Mouse (Mus musculus) hindbrain, embryonic 16.5 days (tissue): ENCODE measurements around the gene Nr2f2. TPM values are rescaled to one million over a fixed set of nuclear protein-coding genes. Genes with fewer than 3 reads are reported as not detected.

ENCODE experiments used
- ATAC-seq: fragments of 200-750 bp; cut with Nextera tagmentation; 2 replicates; pipeline ENCODE4 v1.8.0; 2017; ENCODE audit warnings: moderate TSS enrichment, moderate library complexity
- H3K27ac ChIP-seq: fragments of 300-500 bp; sonication (generic); 2 replicates; pipeline ENCODE4 v1.5.1; 2014; ENCODE audit warnings: low read depth, mild to moderate bottlenecking, control low read depth, low read length, moderate library complexity
- H3K27me3 ChIP-seq: fragments of 300-500 bp; sonication (generic); replicated peaks from 2 replicates; pipeline ENCODE4 v1.6.1; 2014; ENCODE audit warnings: low read length; ENCODE audit not compliant: control insufficient read depth, insufficient read depth
- H3K36me3 ChIP-seq: fragments of 300-500 bp; sonication (generic); 2 replicates; pipeline ENCODE4 v1.6.1; 2014; ENCODE audit warnings: mild to moderate bottlenecking, low read length, moderate library complexity, mixed read lengths; ENCODE audit not compliant: control insufficient read depth, insufficient read depth
- H3K4me1 ChIP-seq: fragments of 300-500 bp; sonication (generic); 2 replicates; pipeline ENCODE4 v1.6.1; 2014; ENCODE audit warnings: low read depth, low read length; ENCODE audit not compliant: control insufficient read depth, insufficient read depth
- H3K4me2 ChIP-seq: fragments of 300-500 bp; sonication (generic); 2 replicates; pipeline ENCODE4 v1.6.1; 2014; ENCODE audit warnings: mild to moderate bottlenecking, low read length, control low read depth, moderate library complexity
- H3K4me3 ChIP-seq: fragments of 300-500 bp; sonication (generic); 2 replicates; pipeline ENCODE4 v1.5.1; 2014; ENCODE audit warnings: mild to moderate bottlenecking, low read length, control low read depth, moderate library complexity
- H3K9ac ChIP-seq: fragments of 300-500 bp; sonication (generic); 2 replicates; pipeline ENCODE4 v1.6.1; 2014; ENCODE audit warnings: low read depth, mild to moderate bottlenecking, control low read depth, low read length, moderate library complexity
- H3K9me3 ChIP-seq: fragments of 300-500 bp; sonication (generic); 2 replicates; pipeline ENCODE4 v1.6.1; 2014; ENCODE audit warnings: mild to moderate bottlenecking, low read length, moderate library complexity; ENCODE audit not compliant: control insufficient read depth
- WGBS: fragments of 180-500 bp; shearing (Covaris S2); extraction: QIAGEN DNeasy Blood & Tissue Kit; methylation state at CpG from one replicate; pipeline ENCODE4 v1.1.7; 2014; 5-methylcytosine and 5-hydroxymethylcytosine counted together
- polyA plus RNA-seq: library from polyadenylated mRNA; unstranded; fragments of >200 nt; fragmentation: Nextera tagmentation; extraction: Ambion mirVana; gene quantifications from 2 replicates; pipeline ENCODE4 v1.2.1, GENCODE M21; 2015

Nr2f2 gene
- polyA plus RNA-seq, 1 experiment from 2014 or later = 63.1 TPM

- Histone ChIP-seq H3K9me3 (no peaks in the 10 kb centered on the region), H3K4me3 (no peak overlapping the region; the same call in 1 of the 2 replicates), H3K27ac (peak overlapping the region; percentile 77), H3K27me3 (peaks cover 6% of the 10 kb centered on the region), H3K4me2 (peak overlapping the region; percentile 60), H3K36me3 (no peaks in the 10 kb centered on the region), H3K4me1 (peaks cover 15% of the 10 kb centered on the region), H3K9ac (no peak overlapping the region)
- WGBS = 17% methylated on average over 4 of the region's 4 CpGs
- ATAC-seq = no peak
Observed at GRCm38 (mm10) chr7:70368751-70369060, 2.2 kb upstream of the Nr2f2 start.

DNA sequence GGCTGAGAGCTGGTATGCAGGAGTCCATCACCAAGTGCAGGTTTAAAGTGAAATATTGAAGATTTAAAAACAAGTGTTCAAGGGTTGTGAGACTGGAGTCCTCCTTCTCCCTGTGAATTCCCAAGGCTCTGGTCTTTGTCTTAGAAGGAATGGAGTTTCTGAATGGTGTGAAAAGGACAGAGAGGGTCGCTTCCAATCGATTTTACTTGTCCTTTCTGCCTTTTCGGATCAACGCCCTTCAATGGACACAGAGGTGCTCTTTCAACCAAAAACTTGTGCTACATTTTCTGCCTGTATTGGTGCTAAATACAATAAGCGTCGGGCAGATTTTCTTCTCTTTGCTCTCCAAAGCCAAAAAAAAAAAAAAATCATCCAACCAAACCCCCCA lies 1.7 kb upstream of the Nr2f2 start:
- Histone ChIP-seq H3K27ac (peak overlapping the region; percentile 62), H3K9me3 (no peaks in the 10 kb centered on the region), H3K36me3 (no peaks in the 10 kb centered on the region), H3K27me3 (peaks cover 8% of the 10 kb centered on the region), H3K4me1 (peaks cover 15% of the 10 kb centered on the region), H3K4me3 (peak overlapping the region; percentile 25; the same call in 1 of the 2 replicates), H3K9ac (0 out of 2 replicates have a peak overlapping the region, but pooled peaks have one; percentile 28), H3K4me2 (peak overlapping the region; percentile 60)
- no peak for ATAC-seq
- WGBS = 20% methylated on average over 6 of the region's 6 CpGs

DNA sequence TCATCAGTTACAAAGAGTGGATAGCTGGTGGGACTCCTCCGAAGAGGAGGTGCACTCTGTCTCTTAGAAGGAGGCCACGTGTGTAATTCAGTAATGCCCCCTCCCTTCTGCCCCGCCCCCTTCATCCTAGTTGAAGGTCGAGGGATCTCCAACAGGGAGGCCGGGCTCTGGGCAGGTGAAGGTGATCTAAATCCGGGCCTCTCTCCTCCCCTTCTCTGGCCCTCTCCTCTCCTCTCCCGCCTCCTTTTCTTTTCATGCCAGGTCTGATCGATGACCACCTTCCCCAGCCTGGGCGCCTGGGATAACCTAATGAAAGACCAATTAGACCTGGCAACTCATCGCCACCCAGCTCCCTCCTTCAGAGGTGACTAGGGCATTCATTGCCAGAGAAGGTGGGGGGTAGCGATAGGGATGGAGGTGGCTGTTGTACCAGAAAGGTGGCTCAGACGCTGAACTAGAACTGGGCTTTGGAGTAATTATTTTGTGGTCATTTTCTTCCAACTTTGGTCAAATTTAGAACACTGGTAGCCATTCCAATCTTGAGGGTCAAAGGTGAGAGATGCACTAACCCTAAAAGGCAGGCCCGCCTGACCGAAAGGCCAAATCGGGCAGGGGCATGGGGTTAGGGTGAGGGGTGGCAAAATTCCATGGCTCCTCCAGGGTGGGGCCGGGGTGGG lies 1.2 kb upstream of the Nr2f2 start:
- Histone ChIP-seq H3K4me2 (peak overlapping the region; percentile 60), H3K36me3 (no peaks in the 10 kb centered on the region), H3K9ac (peak overlapping the region; percentile 33; the same call in 1 of the 2 replicates), H3K27me3 (peaks cover 8% of the 10 kb centered on the region), H3K27ac (peak overlapping the region; percentile 62), H3K4me3 (peak overlapping the region; percentile 25), H3K9me3 (no peaks in the 10 kb centered on the region), H3K4me1 (peaks cover 15% of the 10 kb centered on the region)
- 13% methylated on average over 15 of the region's 16 CpGs for WGBS
- peak; percentile 30; the same call in 1 of the 2 replicates for ATAC-seq

GRCm38 (mm10) chr7:70366808-70367095 lies 217 bp upstream of the Nr2f2 start:
- ATAC-seq = no peak
- peak overlapping the region; percentile 60 for H3K4me2 ChIP-seq
- peaks cover 8% of the 10 kb centered on the region for H3K27me3 ChIP-seq
- no peak overlapping the region for H3K9ac ChIP-seq
- H3K36me3 ChIP-seq = no peaks in the 10 kb centered on the region
- peak overlapping the region; percentile 44 for H3K4me3 ChIP-seq
- H3K27ac ChIP-seq = peak overlapping the region; percentile 80
- no peaks in the 10 kb centered on the region for H3K9me3 ChIP-seq
- 0% methylated on average over 1 of the region's 1 CpGs for WGBS
- H3K4me1 ChIP-seq = peaks cover 15% of the 10 kb centered on the region

DNA sequence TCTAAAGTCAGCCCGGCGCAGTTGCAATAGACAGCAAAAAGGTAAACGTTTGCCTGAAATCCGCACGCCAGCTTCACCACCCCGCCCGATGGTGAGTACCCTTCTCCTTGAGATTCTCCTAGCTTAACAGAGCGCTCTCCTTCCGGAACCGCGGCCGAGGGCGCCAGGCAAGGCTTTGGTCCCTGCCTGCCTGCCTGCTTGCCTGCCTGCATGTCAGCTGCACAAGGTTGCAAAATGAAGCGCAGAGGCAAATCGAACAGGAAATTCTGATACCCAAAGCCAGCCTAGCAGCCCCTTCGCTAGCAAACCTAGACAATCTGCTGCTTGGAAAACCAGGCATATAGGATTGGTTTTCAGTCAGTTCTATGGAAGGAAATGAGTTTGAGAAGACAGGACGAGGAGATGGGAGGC lies 1.1 kb downstream of the Nr2f2 start:
- no peaks in the 10 kb centered on the region for H3K9me3 ChIP-seq
- ATAC-seq = no peak
- peak overlapping the region; percentile 44 for H3K4me3 ChIP-seq
- H3K4me2 ChIP-seq = peak overlapping the region; percentile 60
- peak overlapping the region; percentile 65 for H3K9ac ChIP-seq
- H3K4me1 ChIP-seq = peaks cover 10% of the 10 kb centered on the region
- 0% methylated on average over 17 of the region's 17 CpGs for WGBS
- H3K36me3 ChIP-seq = no peaks in the 10 kb centered on the region
- peaks cover 6% of the 10 kb centered on the region for H3K27me3 ChIP-seq
- H3K27ac ChIP-seq = peak overlapping the region; percentile 80

DNA sequence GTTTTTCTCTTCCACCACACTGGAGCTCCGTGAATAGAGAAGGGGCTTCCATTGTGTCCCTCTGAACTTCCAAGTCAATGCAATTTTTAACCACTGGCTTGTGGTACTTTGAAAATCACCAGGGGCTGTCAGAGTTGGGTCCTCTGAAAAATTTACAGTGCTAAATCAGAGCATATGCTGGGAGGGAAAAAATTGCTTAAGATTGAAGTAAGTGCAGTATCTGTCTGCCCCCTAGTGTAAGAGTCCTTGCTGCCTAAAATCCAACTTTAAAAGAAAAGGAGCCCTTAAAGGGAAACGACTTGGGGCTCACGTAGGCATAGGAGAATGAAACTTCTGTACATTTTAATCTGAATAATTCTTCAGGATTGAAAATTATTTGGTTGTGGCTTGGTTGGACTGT lies 1.7 kb downstream of the Nr2f2 start:
- H3K27me3 ChIP-seq = peaks cover 6% of the 10 kb centered on the region
- WGBS = 0% methylated on average over 3 of the region's 3 CpGs
- peak overlapping the region; percentile 60 for H3K4me2 ChIP-seq
- H3K4me1 ChIP-seq = peaks cover 5% of the 10 kb centered on the region
- no peak for ATAC-seq
- H3K27ac ChIP-seq = peak overlapping the region; percentile 80
- peak overlapping the region; percentile 65 for H3K9ac ChIP-seq
- H3K4me3 ChIP-seq = peak overlapping the region; percentile 44
- H3K9me3 ChIP-seq = no peaks in the 10 kb centered on the region
- H3K36me3 ChIP-seq = no peaks in the 10 kb centered on the region

DNA sequence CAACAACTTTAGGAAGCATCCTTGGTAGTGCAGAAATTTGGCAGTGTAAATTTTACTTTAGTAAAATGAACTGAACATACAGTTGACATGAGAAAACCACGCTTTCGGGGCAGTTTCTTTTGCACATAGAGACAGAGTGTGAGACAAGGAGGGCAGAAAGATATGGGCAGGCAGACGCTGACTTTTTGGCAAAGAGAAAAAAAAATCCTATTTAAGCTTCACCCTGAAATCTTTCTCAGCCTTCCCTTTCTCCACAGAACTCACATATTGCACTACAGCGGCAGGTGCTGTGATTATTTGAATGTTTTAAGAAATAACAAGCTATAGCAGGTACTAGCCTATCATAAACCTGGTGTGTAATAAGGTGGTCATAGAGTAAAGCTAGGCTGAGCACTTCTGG lies 3.2 kb downstream of the Nr2f2 start:
- peak overlapping the region; percentile 40 for H3K4me2 ChIP-seq
- 0 out of 2 replicates have a peak overlapping the region, but pooled peaks have one; percentile 13 for H3K9ac ChIP-seq
- H3K36me3 ChIP-seq = no peaks in the 10 kb centered on the region
- WGBS = 31% methylated on average over 4 of the region's 4 CpGs
- no peaks in the 10 kb centered on the region; the same call in 1 of the 2 replicates for H3K4me1 ChIP-seq
- H3K9me3 ChIP-seq = no peaks in the 10 kb centered on the region
- peak overlapping the region; percentile 14; the same call in 1 of the 2 replicates for H3K4me3 ChIP-seq
- no peak overlapping the region for H3K27ac ChIP-seq
- no peak for ATAC-seq
- 0 out of 2 replicates have a peak, but pooled peaks cover 2% of the 10 kb centered on the region for H3K27me3 ChIP-seq

- ATAC-seq = no peak
- Histone ChIP-seq H3K4me1 (no peaks in the 10 kb centered on the region; the same call in 1 of the 2 replicates), H3K4me3 (peak overlapping the region; percentile 77), H3K9me3 (no peaks in the 10 kb centered on the region), H3K4me2 (peak overlapping the region; percentile 90), H3K27me3 (0 out of 2 replicates have a peak, but pooled peaks cover 2% of the 10 kb centered on the region), H3K36me3 (no peaks in the 10 kb centered on the region), H3K9ac (peak overlapping the region; percentile 21), H3K27ac (peak overlapping the region; percentile 45; the same call in 1 of the 2 replicates)
- WGBS = 11% methylated on average over 12 of the region's 12 CpGs
Observed at GRCm38 (mm10) chr7:70362526-70363170, 3.9 kb downstream of the Nr2f2 start.
